Mouse (Mus musculus) lung, embryonic 15.5 days (tissue): ENCODE data around the gene Ubtd1. TPM values are rescaled to one million over a fixed set of nuclear protein-coding genes. Genes with fewer than 3 reads are reported as not detected.

Experiments
- ATAC-seq: fragments of 200-750 bp; cut with Nextera tagmentation; 2 replicates; pipeline ENCODE4 v1.8.0; 2017; ENCODE audit warnings: moderate number of reproducible peaks, borderline replicate concordance; ENCODE audit not compliant: low FRiP score, low TSS enrichment; ENCODE audit errors: extremely low read depth
- H3K27ac ChIP-seq: fragments of 300-500 bp; sonication (generic); 2 replicates; pipeline ENCODE4 v1.5.1; 2015; ENCODE audit warnings: moderate library complexity, mild to moderate bottlenecking, inconsistent platforms
- H3K27me3 ChIP-seq: fragments of 300-500 bp; sonication (generic); 2 replicates; pipeline ENCODE4 v1.6.1; 2015; ENCODE audit warnings: inconsistent platforms
- H3K36me3 ChIP-seq: fragments of 300-500 bp; sonication (generic); 2 replicates; pipeline ENCODE4 v1.6.1; 2015; ENCODE audit warnings: inconsistent platforms
- H3K4me1 ChIP-seq: fragments of 300-500 bp; sonication (generic); 2 replicates; pipeline ENCODE4 v1.6.1; 2015; ENCODE audit warnings: inconsistent platforms
- H3K4me2 ChIP-seq: fragments of 300-500 bp; sonication (generic); 2 replicates; pipeline ENCODE4 v1.6.1; 2015; ENCODE audit warnings: inconsistent platforms, mild to moderate bottlenecking, moderate library complexity
- H3K4me3 ChIP-seq: fragments of 300-500 bp; sonication (generic); 2 replicates; pipeline ENCODE4 v1.5.1; 2015; ENCODE audit warnings: mild to moderate bottlenecking, inconsistent platforms
- H3K9ac ChIP-seq: fragments of 300-500 bp; sonication (generic); 2 replicates; pipeline ENCODE4 v1.6.1; 2015; ENCODE audit warnings: inconsistent platforms
- H3K9me3 ChIP-seq: fragments of 300-500 bp; sonication (generic); 2 replicates; pipeline ENCODE4 v1.6.1; 2016; ENCODE audit warnings: inconsistent platforms
- WGBS: fragments of 180-500 bp; shearing (Covaris S2); methylation state at CpG from one replicate; pipeline ENCODE4 v1.1.7; 2015; 5-methylcytosine and 5-hydroxymethylcytosine counted together
- polyA plus RNA-seq: library from polyadenylated mRNA; unstranded; fragments of >200 nt; fragmentation: Nextera tagmentation; extraction: Ambion mirVana; gene quantifications from 2 replicates; pipeline ENCODE4 v1.2.1, GENCODE M21; 2015

Ubtd1 gene
- 17.2 and 17.5 TPM in 2 replicates for polyA plus RNA-seq

DNA sequence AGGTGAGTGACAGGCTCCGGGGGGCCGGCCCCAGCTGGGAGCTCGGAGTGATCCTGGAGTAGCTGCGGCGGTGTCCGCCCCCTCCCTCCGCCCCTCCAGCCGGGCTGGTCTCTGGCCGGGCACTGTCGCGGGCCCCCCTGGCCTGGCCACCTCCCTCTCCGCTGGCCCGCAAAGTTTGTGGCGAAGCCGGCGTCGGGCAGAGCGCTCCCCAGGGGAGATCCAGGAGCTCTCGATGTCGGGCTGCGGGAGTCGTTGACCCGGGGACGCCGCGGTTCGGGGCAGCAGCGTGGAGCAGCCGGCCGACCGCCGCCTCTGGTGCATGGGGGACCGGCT lies at the start of gene Ubtd1:
TSS of gene Ubtd1 (plus strand) at position 169 of the 333 bp plus-strand sequence.
- H3K4me2 ChIP-seq: peak within 1 kb of the TSS; percentile 81
- 1% methylated on average over 32 of the region's 33 CpGs for WGBS
- ATAC-seq: no peak

DNA sequence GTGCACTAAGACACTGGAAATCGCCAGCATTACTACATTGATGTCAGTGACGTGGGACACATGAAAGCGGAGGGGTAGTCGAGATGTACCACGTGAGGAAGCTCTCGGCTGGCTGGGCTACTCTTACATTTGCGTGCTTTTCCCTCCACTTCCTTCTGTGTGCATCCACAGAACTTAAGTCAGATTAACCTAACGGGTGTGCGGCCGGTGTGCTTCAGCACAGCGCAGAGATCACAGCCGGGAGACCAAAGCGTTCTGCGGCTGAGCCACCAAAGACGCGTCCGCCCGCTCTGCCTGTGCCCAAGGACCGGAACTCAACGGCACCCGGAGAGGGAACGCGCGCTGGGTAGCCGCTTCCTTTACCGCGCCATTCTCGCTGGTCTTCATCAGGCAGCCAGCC lies 48.9 kb upstream of the Ubtd1 start:
- 0% methylated on average over 28 of the region's 28 CpGs for WGBS

More for the DNA sequence above, at the start of gene Ubtd1:
- Histone ChIP-seq H3K27me3 (no peaks in the 10 kb centered on the region), H3K4me1 (peaks cover 14% of the 10 kb centered on the region), H3K36me3 (no peaks in the 10 kb centered on the region), H3K9ac (peak within 1 kb of the TSS; percentile 72), H3K4me3 (peak within 1 kb of the TSS; percentile 72), H3K9me3 (no peaks in the 10 kb centered on the region), H3K27ac (peak within 1 kb of the TSS; percentile 91)

DNA sequence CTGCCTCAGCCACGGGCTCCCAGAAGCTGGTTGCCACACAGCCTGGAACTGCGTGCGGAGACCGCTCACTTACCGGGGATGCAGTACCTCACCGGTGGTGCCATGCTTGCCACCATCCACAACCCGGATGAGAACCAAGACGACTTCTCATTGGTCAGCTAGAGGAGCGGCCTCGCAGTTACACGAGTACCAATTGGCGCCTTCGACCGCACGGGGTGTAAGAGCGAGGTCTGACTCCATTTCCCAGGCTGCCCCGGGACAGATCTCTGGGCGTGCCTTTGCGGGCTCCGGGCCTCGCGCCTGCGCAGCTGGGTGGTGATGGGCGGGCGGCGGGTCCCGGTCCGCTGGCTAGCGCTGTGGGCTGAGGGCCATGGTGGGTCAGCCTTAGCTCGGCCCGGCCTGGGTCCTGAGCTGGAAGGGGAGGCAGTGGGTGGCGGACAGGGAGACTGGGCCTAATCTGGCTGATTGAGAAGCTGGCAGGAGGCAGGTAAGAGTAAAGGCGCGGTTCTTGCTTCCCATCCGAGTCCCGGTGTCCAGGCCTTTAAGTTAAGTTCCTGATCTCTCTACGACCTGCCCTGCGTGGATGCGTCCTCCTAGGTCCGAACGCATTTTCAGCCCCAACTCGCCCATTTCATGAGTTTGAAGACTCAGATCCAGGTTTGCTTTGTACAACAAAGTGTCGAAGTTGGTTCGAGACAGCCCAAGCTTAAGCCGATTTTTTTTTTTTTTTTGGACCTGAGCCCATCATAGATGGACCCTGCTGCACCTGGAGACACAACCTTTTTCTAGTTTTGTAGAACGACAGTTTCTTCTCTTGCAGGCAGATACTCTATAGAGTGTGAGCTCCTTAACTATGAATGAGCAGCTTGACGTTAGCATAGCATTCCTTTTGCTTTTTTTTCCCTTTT lies 48.1 kb upstream of the Ubtd1 start, which contains the start of the genes Exosc1 and Zdhhc16:
TSS of gene Exosc1 (minus strand) at position 245 of the 908 bp plus-strand sequence.
TSS of gene Zdhhc16 (plus strand) at position 302 of the 908 bp plus-strand sequence.
- H3K9ac ChIP-seq: peak within 1 kb of the TSS; percentile 90
- H3K36me3 ChIP-seq: peaks cover 25% of the 10 kb centered on the region
- ATAC-seq: peak; percentile 100
- H3K9me3 ChIP-seq: no peaks in the 10 kb centered on the region
- H3K4me1 ChIP-seq: peaks cover 19% of the 10 kb centered on the region
- WGBS: under 1% methylated on average over 47 of the region's 47 CpGs
- H3K27me3 ChIP-seq: no peaks in the 10 kb centered on the region
- peak within 1 kb of the TSS; percentile 27; the same call in 1 of the 2 replicates for H3K27ac ChIP-seq
- peak within 1 kb of the TSS; percentile 79 for H3K4me2 ChIP-seq
- H3K4me3 ChIP-seq: peak within 1 kb of the TSS; percentile 86

More for the DNA sequence above, 48.9 kb upstream of the Ubtd1 start:
- Histone ChIP-seq H3K36me3 (peaks cover 23% of the 10 kb centered on the region), H3K4me2 (peak overlapping the region; percentile 79), H3K27me3 (no peaks in the 10 kb centered on the region), H3K27ac (peak overlapping the region; percentile 27; the same call in 1 of the 2 replicates), H3K9ac (peak overlapping the region; percentile 62), H3K9me3 (no peaks in the 10 kb centered on the region), H3K4me1 (peaks cover 19% of the 10 kb centered on the region), H3K4me3 (peak overlapping the region; percentile 86)
- no peak for ATAC-seq

DNA sequence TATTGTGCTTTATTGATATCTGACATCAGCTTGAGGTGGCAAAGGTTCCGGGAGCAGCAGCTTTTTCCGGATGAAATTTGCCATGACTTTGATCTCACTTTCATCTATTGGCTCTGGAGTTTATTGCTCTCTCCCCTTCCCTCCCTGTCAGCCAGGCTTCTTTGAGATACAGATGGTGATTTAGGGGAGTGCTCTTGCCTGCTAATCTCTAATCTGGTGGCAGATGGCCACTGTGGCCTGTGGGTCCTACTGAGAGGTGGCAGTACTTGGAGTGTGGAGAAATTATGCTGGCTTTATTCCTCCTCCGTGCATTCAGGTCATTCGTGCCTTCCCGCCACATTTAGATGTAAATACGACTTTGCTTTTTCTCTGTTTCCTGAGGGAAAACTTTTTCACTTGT lies 47.4 kb upstream of the Ubtd1 start:
- peaks cover 19% of the 10 kb centered on the region for H3K4me1 ChIP-seq
- 25% methylated on average over 6 of the region's 6 CpGs for WGBS
- H3K9me3 ChIP-seq: no peaks in the 10 kb centered on the region
- H3K9ac ChIP-seq: peak overlapping the region; percentile 90
- H3K27me3 ChIP-seq: no peaks in the 10 kb centered on the region
- H3K4me2 ChIP-seq: peak overlapping the region; percentile 74
- H3K4me3 ChIP-seq: peak overlapping the region; percentile 86
- no peak for ATAC-seq
- peaks cover 25% of the 10 kb centered on the region for H3K36me3 ChIP-seq
- no peak overlapping the region for H3K27ac ChIP-seq

GRCm38 (mm10) chr19:41935921-41936320 lies 45.6 kb upstream of the Ubtd1 start:
- H3K4me3 ChIP-seq: no peak overlapping the region
- H3K36me3 ChIP-seq: peaks cover 36% of the 10 kb centered on the region
- no peak overlapping the region for H3K9ac ChIP-seq
- H3K27me3 ChIP-seq: no peaks in the 10 kb centered on the region
- H3K4me2 ChIP-seq: no peak overlapping the region
- peaks cover 19% of the 10 kb centered on the region for H3K4me1 ChIP-seq
- no peak overlapping the region for H3K27ac ChIP-seq
- 62% methylated on average over 1 of the region's 1 CpGs for WGBS
- no peak for ATAC-seq
- H3K9me3 ChIP-seq: no peaks in the 10 kb centered on the region

DNA sequence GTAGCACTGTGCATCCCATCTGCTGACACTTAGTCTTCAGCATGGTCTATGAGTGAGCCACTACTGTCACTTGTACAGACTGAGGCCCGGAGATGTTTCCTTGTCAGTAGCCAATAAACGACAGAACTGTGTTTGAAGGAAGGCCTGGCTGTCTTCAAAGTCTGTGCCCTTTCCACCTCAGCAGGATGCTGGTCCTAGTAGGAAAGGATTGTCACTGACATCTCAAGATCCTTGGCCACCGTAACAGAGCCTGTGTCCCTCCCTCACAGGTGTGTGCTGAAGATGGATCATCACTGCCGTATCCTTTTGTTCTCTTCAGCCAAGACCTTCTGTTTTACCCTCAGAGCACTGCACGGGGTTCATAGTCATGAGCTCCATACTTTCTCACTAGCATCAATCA lies 43.0 kb upstream of the Ubtd1 start:
- Histone ChIP-seq H3K9ac (no peak overlapping the region), H3K4me2 (no peak overlapping the region), H3K9me3 (no peaks in the 10 kb centered on the region), H3K36me3 (peaks cover 56% of the 10 kb centered on the region), H3K27me3 (no peaks in the 10 kb centered on the region), H3K4me1 (peaks cover 9% of the 10 kb centered on the region), H3K27ac (no peak overlapping the region), H3K4me3 (no peak overlapping the region)
- 85% methylated on average over 5 of the region's 5 CpGs for WGBS
- ATAC-seq: no peak

- Histone ChIP-seq H3K27ac (no peak overlapping the region), H3K4me2 (no peak overlapping the region), H3K27me3 (no peaks in the 10 kb centered on the region), H3K9ac (no peak overlapping the region), H3K9me3 (no peaks in the 10 kb centered on the region), H3K4me1 (no peaks in the 10 kb centered on the region), H3K4me3 (no peak overlapping the region), H3K36me3 (peaks cover 91% of the 10 kb centered on the region)
- no peak for ATAC-seq
- 83% methylated on average over 7 of the region's 7 CpGs for WGBS
Measured at GRCm38 (mm10) chr19:41943841-41944240, 37.7 kb upstream of the Ubtd1 start.

GRCm38 (mm10) chr19:41952287-41952686 lies 29.3 kb upstream of the Ubtd1 start:
- no peak for ATAC-seq
- no peaks in the 10 kb centered on the region for H3K4me1 ChIP-seq
- peaks cover 94% of the 10 kb centered on the region for H3K36me3 ChIP-seq
- H3K4me3 ChIP-seq: no peak overlapping the region
- 78% methylated on average over 4 of the region's 4 CpGs for WGBS
- no peak overlapping the region for H3K4me2 ChIP-seq
- no peak overlapping the region for H3K27ac ChIP-seq
- no peaks in the 10 kb centered on the region for H3K9me3 ChIP-seq
- no peaks in the 10 kb centered on the region for H3K27me3 ChIP-seq
- H3K9ac ChIP-seq: no peak overlapping the region

DNA sequence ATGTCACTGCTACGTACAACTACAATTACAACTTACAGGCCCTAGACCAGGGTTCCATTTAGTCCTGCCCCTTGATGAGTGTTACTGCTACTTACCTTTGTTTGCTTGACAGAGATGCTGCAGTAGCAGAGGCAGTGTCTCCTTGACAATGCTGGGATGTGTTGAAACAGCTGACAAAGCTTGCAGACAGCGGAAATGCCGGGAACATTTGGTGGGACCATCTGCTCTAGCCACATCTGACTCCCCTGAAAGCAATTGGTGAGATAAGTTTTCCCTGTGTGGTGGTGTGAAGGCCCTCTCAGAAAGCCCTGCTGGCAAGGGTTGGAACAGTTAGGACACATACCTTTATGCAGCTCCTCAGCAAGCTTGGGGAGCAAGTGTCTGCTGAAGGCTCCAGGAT lies 28.0 kb upstream of the Ubtd1 start:
- H3K36me3 ChIP-seq: peaks cover 86% of the 10 kb centered on the region
- H3K4me1 ChIP-seq: no peaks in the 10 kb centered on the region
- H3K9ac ChIP-seq: no peak overlapping the region
- WGBS: 90% methylated on average over 3 of the region's 3 CpGs
- H3K27ac ChIP-seq: no peak overlapping the region
- H3K4me3 ChIP-seq: no peak overlapping the region
- H3K9me3 ChIP-seq: no peaks in the 10 kb centered on the region
- no peak for ATAC-seq
- no peak overlapping the region for H3K4me2 ChIP-seq
- no peaks in the 10 kb centered on the region for H3K27me3 ChIP-seq

- H3K4me2 ChIP-seq: no peak overlapping the region
- no peak overlapping the region for H3K27ac ChIP-seq
- 89% methylated on average over 7 of the region's 7 CpGs for WGBS
- ATAC-seq: no peak
- no peak overlapping the region for H3K4me3 ChIP-seq
- H3K36me3 ChIP-seq: peaks cover 44% of the 10 kb centered on the region
- no peaks in the 10 kb centered on the region for H3K9me3 ChIP-seq
- no peak overlapping the region for H3K9ac ChIP-seq
- no peaks in the 10 kb centered on the region for H3K4me1 ChIP-seq
- no peaks in the 10 kb centered on the region for H3K27me3 ChIP-seq
Measured at GRCm38 (mm10) chr19:41969618-41970017, 11.9 kb upstream of the Ubtd1 start.

- Histone ChIP-seq H3K4me3 (no peak overlapping the region), H3K4me2 (no peak overlapping the region), H3K36me3 (peaks cover 3% of the 10 kb centered on the region), H3K9me3 (no peaks in the 10 kb centered on the region), H3K27me3 (no peaks in the 10 kb centered on the region), H3K9ac (no peak overlapping the region), H3K4me1 (no peaks in the 10 kb centered on the region), H3K27ac (no peak overlapping the region)
- 67% methylated on average over 13 of the region's 13 CpGs for WGBS
- ATAC-seq: no peak
Measured at GRCm38 (mm10) chr19:41973891-41974794, 7.4 kb upstream of the Ubtd1 start.
